Mouse (Mus musculus): ENCODE measurements around the gene Nfkbil1. TPM values are rescaled to one million over a fixed set of nuclear protein-coding genes. Genes with fewer than 3 reads are reported as not detected.

Nfkbil1 gene
- polyA plus RNA-seq, 1 experiment from 2014 or later = 9.8 TPM

DNA sequence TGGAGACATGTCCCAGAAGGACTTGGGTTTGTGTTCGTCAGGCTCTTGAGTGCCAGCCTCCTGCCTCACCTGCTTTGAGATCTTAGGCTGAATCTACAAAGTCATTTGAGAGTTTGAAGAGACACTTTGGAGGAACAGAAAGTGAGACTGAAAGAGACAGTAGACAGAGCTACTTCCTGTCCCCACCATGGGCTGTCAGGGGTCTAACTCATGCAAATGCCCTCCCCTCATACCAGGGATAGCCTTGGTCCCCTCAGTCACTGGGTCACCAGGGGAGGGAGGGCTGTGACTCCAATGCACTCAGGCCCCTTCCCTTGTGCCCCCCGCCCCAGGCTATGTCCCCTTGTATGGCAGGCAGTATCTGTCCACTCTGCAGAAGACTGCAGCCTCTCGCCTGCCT, 62.3 kb downstream of the Nfkbil1 start:
- 60% methylated on average over 3 of the region's 3 CpGs for WGBS
- no peak for ATAC-seq (ENCODE audit: insufficient number of reproducible peaks, low FRiP score)
- Histone ChIP-seq H3K36me3 (no peaks in the 10 kb centered on the region), H3K27me3 (replicated peaks) (0 out of 2 replicates have a peak, but pooled peaks cover 4% of the 10 kb centered on the region), H3K4me3 (no peak overlapping the region), H3K9ac (0 out of 2 replicates have a peak overlapping the region, but pooled peaks have one; percentile 21), H3K4me1 (replicated peaks) (0 out of 2 replicates have a peak, but pooled peaks cover 9% of the 10 kb centered on the region), H3K27ac (ENCODE audit: poor library complexity, severe bottlenecking) (no peak overlapping the region), H3K4me2 (no peak overlapping the region), H3K9me3 (replicated peaks) (no peaks in the 10 kb centered on the region)

DNA sequence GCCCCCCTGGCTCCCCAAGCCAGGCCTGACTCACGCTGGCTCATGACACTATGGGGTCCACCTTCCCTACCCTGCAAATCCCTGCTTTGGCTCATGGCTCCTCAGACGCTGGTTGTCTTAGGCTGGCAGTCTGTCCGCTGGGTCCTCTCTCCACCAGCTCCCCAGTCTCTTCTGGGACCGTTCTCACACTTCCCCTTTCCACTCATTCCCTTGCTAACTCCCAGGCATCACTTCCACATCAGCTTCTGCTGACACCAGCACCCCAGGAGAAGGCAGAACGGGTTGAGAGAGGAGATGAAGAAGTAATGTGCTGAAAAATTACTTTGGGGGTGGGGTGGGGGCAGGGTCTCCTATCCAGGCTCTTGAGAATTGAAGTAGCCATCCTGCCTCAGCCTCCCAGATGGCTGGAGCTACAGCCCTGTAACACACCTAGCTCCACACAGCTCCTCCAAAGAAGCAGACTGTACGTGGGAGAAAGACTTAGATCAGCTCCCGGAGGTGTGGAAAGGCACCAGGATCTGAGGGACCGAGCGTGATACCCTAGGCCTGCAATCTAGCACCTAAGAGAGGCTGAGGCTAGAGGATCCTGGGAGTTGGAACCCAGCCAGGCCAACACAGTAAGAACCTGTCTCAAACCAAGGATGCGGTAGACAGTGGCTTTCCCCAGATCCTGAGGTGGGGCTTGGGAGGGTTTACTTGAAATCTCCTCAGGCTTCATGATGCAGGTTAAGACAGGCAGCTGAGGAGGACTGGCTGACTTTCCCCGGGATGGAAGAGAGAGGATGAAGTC, 63.0 kb downstream of the Nfkbil1 start:
- no peak for ATAC-seq (ENCODE audit: insufficient number of reproducible peaks, low FRiP score)
- no peak overlapping the region for H3K4me2 ChIP-seq
- H3K4me1 ChIP-seq (replicated peaks) = 0 out of 2 replicates have a peak, but pooled peaks cover 9% of the 10 kb centered on the region
- no peaks in the 10 kb centered on the region for H3K9me3 ChIP-seq (replicated peaks)
- WGBS = 57% methylated on average over 11 of the region's 11 CpGs
- no peak overlapping the region for H3K27ac ChIP-seq (ENCODE audit: poor library complexity, severe bottlenecking)
- H3K27me3 ChIP-seq (replicated peaks) = 0 out of 2 replicates have a peak, but pooled peaks cover 4% of the 10 kb centered on the region
- H3K4me3 ChIP-seq = no peak overlapping the region
- H3K36me3 ChIP-seq = no peaks in the 10 kb centered on the region
- H3K9ac ChIP-seq = no peak overlapping the region

Small RNA genes within 50 kb of the gene (microRNA-seq; reads per million reads assigned to microRNA genes)
- gene Mir6973a (not detected), gene Mir6974 (not detected), gene Mir6975 (1.9 reads per million), gene Mir8094 (not detected)

Other genes with a start within 250 kb of the Nfkbil1 start
- gene Vars, start 234.8 kb downstream of the Nfkbil1 start, polyA plus RNA-seq (2016; fragmentation: Nextera tagmentation; extraction: Ambion mirVana) = 82.6 TPM in 2 replicates
- gene Vwa7, start 219.2 kb downstream of the Nfkbil1 start, polyA plus RNA-seq (2016; fragmentation: Nextera tagmentation; extraction: Ambion mirVana) = 0.32 and 0.37 TPM in 2 replicates
- gene Sapcd1, start 207.8 kb downstream of the Nfkbil1 start, polyA plus RNA-seq (2016; fragmentation: Nextera tagmentation; extraction: Ambion mirVana) = 2.4 and 2.6 TPM in 2 replicates
- 3.5 and 4.9 TPM in 2 replicates for gene Msh5, start 189.0 kb downstream of the Nfkbil1 start, polyA plus RNA-seq (2016; fragmentation: Nextera tagmentation; extraction: Ambion mirVana)
- 349 and 354 TPM in 2 replicates for gene Clic1, start 185.8 kb downstream of the Nfkbil1 start, polyA plus RNA-seq (2016; fragmentation: Nextera tagmentation; extraction: Ambion mirVana)
- gene Ddah2, start 176.8 kb downstream of the Nfkbil1 start, polyA plus RNA-seq (2016; fragmentation: Nextera tagmentation; extraction: Ambion mirVana) = 192 and 205 TPM in 2 replicates
- gene Ly6g6c, start 170.4 kb downstream of the Nfkbil1 start, polyA plus RNA-seq (2016; fragmentation: Nextera tagmentation; extraction: Ambion mirVana) = 0.27 TPM in 1 of 2 replicates, not detected in the other
- 1.2 and 2.0 TPM in 2 replicates for gene Mpig6b, start 169.6 kb downstream of the Nfkbil1 start, polyA plus RNA-seq (2016; fragmentation: Nextera tagmentation; extraction: Ambion mirVana)
- gene Ly6g6e, start 158.9 kb downstream of the Nfkbil1 start, polyA plus RNA-seq (2016; fragmentation: Nextera tagmentation; extraction: Ambion mirVana) = 0.24 and 0.40 TPM in 2 replicates
- 1.8 and 2.2 TPM in 2 replicates for gene Ly6g6d, start 157.7 kb downstream of the Nfkbil1 start, polyA plus RNA-seq (2016; fragmentation: Nextera tagmentation; extraction: Ambion mirVana)
- 1.1 and 1.5 TPM in 2 replicates for gene Ly6g6f, start 150.2 kb downstream of the Nfkbil1 start, polyA plus RNA-seq (2016; fragmentation: Nextera tagmentation; extraction: Ambion mirVana)
- 58.9 and 65.1 TPM in 2 replicates for gene Abhd16a, start 146.5 kb downstream of the Nfkbil1 start, polyA plus RNA-seq (2016; fragmentation: Nextera tagmentation; extraction: Ambion mirVana)
- gene Ly6g5c, start 127.5 kb downstream of the Nfkbil1 start, polyA plus RNA-seq (2016; fragmentation: Nextera tagmentation; extraction: Ambion mirVana) = not detected in 2 replicates
- gene Ly6g5b, start 120.4 kb downstream of the Nfkbil1 start, polyA plus RNA-seq (2016; fragmentation: Nextera tagmentation; extraction: Ambion mirVana) = 0.32 and 0.38 TPM in 2 replicates
- gene Gpank1, start 114.3 kb downstream of the Nfkbil1 start, polyA plus RNA-seq (2016; fragmentation: Nextera tagmentation; extraction: Ambion mirVana) = 11.1 and 15.1 TPM in 2 replicates
- gene Csnk2b, start 113.7 kb downstream of the Nfkbil1 start, polyA plus RNA-seq (2016; fragmentation: Nextera tagmentation; extraction: Ambion mirVana) = 190 and 207 TPM in 2 replicates
- 8.6 and 8.7 TPM in 2 replicates for gene D17H6S53E, start 109.4 kb downstream of the Nfkbil1 start, polyA plus RNA-seq (2016; fragmentation: Nextera tagmentation; extraction: Ambion mirVana)
- 1.3 and 8.3 TPM in 2 replicates for gene Apom, start 103.7 kb downstream of the Nfkbil1 start, polyA plus RNA-seq (2016; fragmentation: Nextera tagmentation; extraction: Ambion mirVana)
- gene Bag6, start 100.6 kb downstream of the Nfkbil1 start, polyA plus RNA-seq (2016; fragmentation: Nextera tagmentation; extraction: Ambion mirVana) = 56.1 and 61.6 TPM in 2 replicates
- 132 and 148 TPM in 2 replicates for gene Prrc2a, start 70.9 kb downstream of the Nfkbil1 start, polyA plus RNA-seq (2016; fragmentation: Nextera tagmentation; extraction: Ambion mirVana)
- gene Aif1, start 59.7 kb downstream of the Nfkbil1 start, polyA plus RNA-seq (2016; fragmentation: Nextera tagmentation; extraction: Ambion mirVana) = 4.3 and 4.4 TPM in 2 replicates
- gene Lst1, start 47.4 kb downstream of the Nfkbil1 start, polyA plus RNA-seq (2016; fragmentation: Nextera tagmentation; extraction: Ambion mirVana) = 3.3 and 5.2 TPM in 2 replicates
- 0.14 and 0.31 TPM in 2 replicates for gene Ltb, start 41.4 kb downstream of the Nfkbil1 start, polyA plus RNA-seq (2016; fragmentation: Nextera tagmentation; extraction: Ambion mirVana)
- 0.12 TPM in 1 of 2 replicates, not detected in the other for gene Tnf, start 33.8 kb downstream of the Nfkbil1 start, polyA plus RNA-seq (2016; fragmentation: Nextera tagmentation; extraction: Ambion mirVana)
- gene Lta, start 30.4 kb downstream of the Nfkbil1 start, polyA plus RNA-seq (2016; fragmentation: Nextera tagmentation; extraction: Ambion mirVana) = not detected in 2 replicates
- 0.55 TPM in 1 of 2 replicates, not detected in the other for gene Gm16181, start 15.0 kb downstream of the Nfkbil1 start, polyA plus RNA-seq (2016; fragmentation: Nextera tagmentation; extraction: Ambion mirVana)
- 10.0 and 12.5 TPM in 2 replicates for gene Atp6v1g2, start 2.1 kb downstream of the Nfkbil1 start, polyA plus RNA-seq (2016; fragmentation: Nextera tagmentation; extraction: Ambion mirVana)
- gene Ddx39b, start 6.0 kb upstream of the Nfkbil1 start, polyA plus RNA-seq (2016; fragmentation: Nextera tagmentation; extraction: Ambion mirVana) = 282 and 285 TPM in 2 replicates
- 30.2 and 32.8 TPM in 2 replicates for gene H2-D1, start 26.9 kb upstream of the Nfkbil1 start, polyA plus RNA-seq (2016; fragmentation: Nextera tagmentation; extraction: Ambion mirVana)
- 0.08 and 0.14 TPM in 2 replicates for gene H2-Q1, start 84.6 kb upstream of the Nfkbil1 start, polyA plus RNA-seq (2016; fragmentation: Nextera tagmentation; extraction: Ambion mirVana)
- gene H2-Q2, start 106.5 kb upstream of the Nfkbil1 start, polyA plus RNA-seq (2016; fragmentation: Nextera tagmentation; extraction: Ambion mirVana) = 4.1 and 5.0 TPM in 2 replicates
- gene H2-Q4, start 143.8 kb upstream of the Nfkbil1 start, polyA plus RNA-seq (2016; fragmentation: Nextera tagmentation; extraction: Ambion mirVana) = 1.9 and 2.5 TPM in 2 replicates
- gene H2-Q6, start 189.1 kb upstream of the Nfkbil1 start, polyA plus RNA-seq (2016; fragmentation: Nextera tagmentation; extraction: Ambion mirVana) = 0.57 TPM in 1 of 2 replicates, not detected in the other
- 0.83 and 1.0 TPM in 2 replicates for gene H2-Q7, start 203.4 kb upstream of the Nfkbil1 start, polyA plus RNA-seq (2016; fragmentation: Nextera tagmentation; extraction: Ambion mirVana)
- gene H2-Q10, start 234.3 kb upstream of the Nfkbil1 start, polyA plus RNA-seq (2016; fragmentation: Nextera tagmentation; extraction: Ambion mirVana) = 0.31 and 1.2 TPM in 2 replicates

All from heart, embryonic 12.5 days (tissue).